Mouse (Mus musculus) G1E-ER4 (cell line): ENCODE data around the gene Tmem229b. TPM values are rescaled to one million over a fixed set of nuclear protein-coding genes. Genes with fewer than 3 reads are reported as not detected.

Experiments used
- GATA1 ChIP-seq: IDR thresholded peaks from one replicate; pipeline ENCODE4 v1.8.0; 2012; ENCODE audit warnings: low read length, inconsistent platforms
- polyA plus RNA-seq: library from polyadenylated mRNA; stranded (reverse); fragments of >175 nt; gene quantifications from 2 replicates; pipeline ENCODE4 v1.2.3, GENCODE M21; 2012

The Tmem229b gene
- polyA plus RNA-seq, 1 experiment, result 5.3 TPM

- peak; percentile 50 for TF ChIP-seq GATA1
Observed at GRCm38 (mm10) chr12:78980683-78981091, 26.7 kb downstream of the Tmem229b start.

GRCm38 (mm10) chr12:78977552-78977951 is 29.9 kb downstream of the Tmem229b start:
- TF ChIP-seq GATA1, result no peak

DNA sequence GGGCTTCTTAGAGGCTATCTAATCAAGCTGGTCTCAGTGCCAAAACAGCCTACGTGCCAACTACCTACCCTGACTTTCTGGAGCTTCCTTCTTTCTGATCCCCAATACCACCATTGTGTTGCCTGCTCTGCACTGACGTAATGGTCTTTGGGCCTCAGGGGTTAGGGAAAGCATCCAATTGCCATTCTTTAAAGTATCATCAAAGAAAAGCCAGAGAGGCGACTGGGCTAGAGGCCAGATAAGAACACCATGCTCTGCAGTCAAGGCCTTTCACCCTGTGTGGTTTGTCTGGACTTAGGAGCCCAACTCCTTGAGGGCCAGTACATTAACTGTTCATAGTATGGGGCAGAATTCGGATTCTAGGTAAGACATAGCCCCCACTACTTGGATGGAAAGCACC is 30.3 kb downstream of the Tmem229b start:
- no peak for TF ChIP-seq GATA1

DNA sequence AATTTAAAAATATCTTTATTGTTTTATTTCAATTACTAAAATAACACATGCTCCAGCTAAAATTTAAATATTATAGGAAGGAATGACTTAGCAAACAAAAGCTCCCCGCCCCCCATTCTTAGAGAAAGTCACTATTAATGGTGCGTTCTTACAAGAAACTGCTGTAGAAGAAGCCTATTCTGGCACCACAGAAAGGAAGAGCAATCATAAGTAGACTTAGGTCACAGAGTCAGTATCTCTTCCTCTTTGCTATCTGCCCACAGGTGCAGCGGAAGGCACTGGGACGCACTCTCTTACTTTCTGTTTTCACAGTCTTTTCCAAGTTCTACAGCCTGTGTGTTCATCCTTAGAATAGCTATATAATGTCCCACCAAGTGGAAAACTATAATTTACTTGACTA is 31.6 kb downstream of the Tmem229b start:
- no peak for TF ChIP-seq GATA1

DNA sequence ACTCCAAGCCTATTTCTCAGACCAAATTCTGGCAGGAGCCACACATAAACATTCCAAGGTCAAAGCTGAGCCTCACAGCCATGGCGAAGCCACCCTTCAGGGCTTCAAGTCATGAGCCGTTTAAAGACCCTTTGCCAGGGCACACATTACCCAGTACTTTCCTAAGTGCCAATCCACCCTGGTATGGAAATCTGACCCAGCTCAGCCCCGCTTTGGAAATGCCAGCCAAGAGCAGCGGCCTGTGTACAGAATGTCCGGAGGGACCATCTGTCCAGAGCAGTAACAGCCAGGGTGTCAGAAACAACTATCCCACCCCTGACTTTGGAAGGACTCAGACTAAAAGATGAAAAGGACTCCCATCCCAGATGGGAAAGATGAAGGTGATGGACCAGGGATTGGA is 32.7 kb downstream of the Tmem229b start:
- no peak for TF ChIP-seq GATA1

DNA sequence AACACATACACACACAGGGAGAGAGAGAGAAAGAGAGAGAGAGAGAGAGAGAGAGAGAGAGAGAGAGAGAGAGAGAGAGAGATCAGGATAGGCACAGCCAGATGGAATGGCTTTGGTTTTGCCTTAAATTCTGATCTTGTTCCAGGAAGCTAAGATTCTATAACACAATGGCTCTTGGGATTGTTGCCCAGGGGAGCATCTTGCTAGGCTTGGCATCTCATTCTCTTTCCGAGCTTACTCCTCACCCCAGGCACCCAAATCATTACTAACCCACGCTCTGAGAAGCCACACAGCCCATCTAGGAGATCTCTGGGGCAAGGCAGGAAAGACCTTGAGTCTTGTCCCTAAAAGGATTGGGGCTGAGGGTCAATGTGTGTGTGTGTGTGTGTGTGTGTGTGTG is 33.6 kb downstream of the Tmem229b start:
- no peak for TF ChIP-seq GATA1

DNA sequence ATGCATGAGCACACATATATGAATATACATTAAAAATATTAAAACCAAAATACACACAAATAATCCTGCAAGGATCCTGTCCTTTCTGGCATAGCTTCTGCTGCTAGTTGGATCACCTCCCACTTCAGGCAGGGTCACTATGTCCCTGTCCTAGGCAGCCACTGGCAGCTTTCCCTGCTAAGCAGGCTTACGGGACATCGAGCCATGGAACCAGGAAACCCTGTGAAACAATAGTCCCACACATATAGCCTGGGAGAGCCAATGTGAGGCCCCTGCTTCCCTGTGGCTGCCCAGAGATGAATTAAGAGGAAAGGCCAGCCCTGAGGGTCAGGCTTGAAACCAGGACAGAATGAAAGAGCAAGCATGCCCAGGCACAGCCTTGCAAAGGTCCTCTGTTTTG is 35.8 kb downstream of the Tmem229b start:
- no peak for TF ChIP-seq GATA1

GRCm38 (mm10) chr12:78970725-78971124 is 36.7 kb downstream of the Tmem229b start:
- no peak for TF ChIP-seq GATA1

GRCm38 (mm10) chr12:78956405-78956804 is 51.0 kb downstream of the Tmem229b start:
- TF ChIP-seq GATA1, result no peak

DNA sequence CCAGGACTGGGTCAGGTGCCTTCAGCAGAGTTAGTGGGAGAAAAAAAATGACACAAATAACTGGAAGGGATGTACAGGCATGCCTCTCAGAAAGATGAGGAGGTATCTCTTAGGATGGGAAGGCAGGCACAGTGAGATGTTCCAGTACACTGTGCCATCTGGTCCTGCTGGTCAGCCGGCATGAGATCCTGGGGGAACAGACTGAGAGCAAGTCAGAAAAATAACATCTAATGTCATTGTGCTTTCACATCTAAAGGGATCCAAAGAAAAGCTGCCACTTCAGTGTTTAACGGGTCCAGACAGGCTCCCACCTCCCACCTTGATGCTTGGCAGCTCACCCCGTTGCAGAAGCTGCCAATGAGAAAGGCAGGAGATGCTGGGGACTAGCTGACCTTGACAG is 54.9 kb downstream of the Tmem229b start:
- no peak for TF ChIP-seq GATA1

DNA sequence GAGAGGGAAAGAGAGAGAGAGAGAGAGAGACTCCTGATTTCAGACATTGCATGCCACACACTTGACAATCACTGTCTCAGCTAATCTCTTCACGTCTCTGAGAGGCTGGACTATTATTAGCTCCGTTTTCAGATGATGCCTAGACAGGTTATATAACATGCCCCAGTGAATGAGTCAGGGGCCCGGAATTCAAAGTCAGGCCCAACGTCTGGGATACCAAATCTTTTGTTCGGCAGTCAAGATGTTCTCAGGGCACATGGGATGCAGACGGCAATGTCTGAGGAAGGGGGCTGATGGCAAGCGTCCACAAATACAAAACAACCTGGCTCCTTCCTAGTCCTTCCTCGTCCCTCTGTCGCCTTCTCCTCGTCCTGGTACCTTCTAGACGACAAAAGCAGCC is 55.4 kb downstream of the Tmem229b start:
- no peak for TF ChIP-seq GATA1

DNA sequence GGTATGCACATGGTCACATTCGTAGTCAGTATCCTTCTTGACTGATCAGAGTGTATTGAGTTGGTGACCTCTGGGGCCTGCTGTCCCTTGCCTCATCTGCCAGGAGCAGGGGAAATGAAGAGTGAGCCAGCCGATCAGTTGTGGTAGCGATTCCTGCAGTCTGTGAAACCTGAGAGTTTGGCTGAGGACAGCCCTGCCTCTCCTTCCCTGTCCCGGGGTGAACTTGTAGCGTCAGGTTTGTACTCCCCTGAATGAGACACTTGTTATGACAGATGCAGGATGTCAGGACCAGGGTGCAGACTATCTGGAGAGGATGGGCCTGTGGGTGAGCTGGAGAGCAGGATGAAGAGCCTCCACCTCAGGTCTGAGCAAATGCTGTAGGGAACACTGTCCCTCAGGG is 59.8 kb downstream of the Tmem229b start:
- no peak for TF ChIP-seq GATA1

- TF ChIP-seq GATA1, result no peak
Observed at GRCm38 (mm10) chr12:78947161-78947560, 60.3 kb downstream of the Tmem229b start.

DNA sequence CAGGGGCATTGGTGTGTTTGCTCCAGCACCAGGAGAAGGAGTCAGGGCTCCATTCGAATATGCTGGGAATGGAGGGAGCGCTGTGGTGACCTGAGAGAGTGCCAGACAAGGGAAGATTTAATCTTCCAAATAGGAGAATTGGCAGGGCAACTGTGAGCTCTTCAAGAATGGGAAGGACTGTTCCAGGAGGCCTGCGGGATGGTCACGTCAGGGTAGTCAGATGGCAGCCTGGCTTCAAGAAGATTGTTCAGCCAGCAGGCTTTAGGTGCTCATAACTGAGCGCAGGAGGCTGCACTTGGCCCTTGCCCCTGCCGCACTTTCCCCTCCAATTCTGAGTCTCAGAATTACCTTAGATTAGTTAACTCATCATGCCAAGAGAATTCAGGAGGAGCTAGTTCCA is 64.5 kb downstream of the Tmem229b start:
- TF ChIP-seq GATA1, result no peak

DNA sequence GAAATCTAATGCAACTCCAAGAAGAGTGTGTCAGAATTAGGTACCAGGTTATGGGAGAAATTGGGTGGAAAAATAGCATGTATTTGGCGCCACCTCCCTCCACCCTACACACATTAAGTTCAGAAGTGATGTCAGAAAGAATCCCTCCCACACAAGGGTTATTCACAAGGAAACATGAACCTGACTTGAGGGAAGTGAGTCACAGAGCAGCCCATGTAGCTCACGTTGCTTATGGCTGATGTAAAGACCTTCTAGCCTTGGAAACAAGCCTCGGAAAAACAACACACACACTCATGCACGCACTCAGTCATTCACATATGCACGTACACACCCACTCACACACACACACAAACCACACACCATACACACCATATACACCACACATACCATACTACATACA is 67.3 kb downstream of the Tmem229b start:
- no peak for TF ChIP-seq GATA1

GRCm38 (mm10) chr12:78939393-78940037 is 67.9 kb downstream of the Tmem229b start:
- TF ChIP-seq GATA1, result no peak

- TF ChIP-seq GATA1, result no peak
Observed at GRCm38 (mm10) chr12:78936494-78936893, 70.9 kb downstream of the Tmem229b start.

DNA sequence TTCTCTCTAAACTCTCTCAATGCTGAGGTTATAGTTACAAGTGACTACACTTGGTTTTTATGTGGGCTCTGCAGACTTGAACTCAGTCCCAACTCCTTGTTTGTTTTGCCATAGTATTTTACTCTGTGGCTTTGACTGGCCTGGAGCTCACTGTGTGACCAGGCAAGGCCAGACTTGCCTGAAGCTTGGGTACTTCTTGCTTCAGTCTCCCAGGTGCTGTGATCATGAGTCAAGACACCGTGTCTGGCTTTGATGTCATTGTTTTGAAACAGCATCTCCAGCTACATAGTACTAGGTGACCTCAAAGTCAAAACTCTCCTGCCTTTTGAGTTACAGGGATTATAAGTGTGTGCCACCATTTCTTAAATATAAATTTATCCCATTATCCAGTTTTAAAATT is 77.5 kb downstream of the Tmem229b start:
- TF ChIP-seq GATA1, result no peak
